In genomic region chr7:134376786-134377185, GRCm38 (mm10) we compare ENCODE assay signal across 17 mouse cellular contexts. TPM values are rescaled to one million over a fixed set of nuclear protein-coding genes. Genes with fewer than 3 reads are reported as not detected.
DNase-seq lines count a peak whose midpoint lies in the region; ATAC-seq and TF ChIP-seq lines count a peak whose summit lies in the region.
"Had no signal": no experiment of that assay in that cellular context is flagged by ENCODE, and none has a peak within 500 bp of the region (broad histone marks: within the 10 kb centered on the region; RNA-seq: fewer than 3 reads in every experiment).

No protein-coding gene starts in this region.

- TF ChIP-seq POLR2A in lung, adult 2 months (IDR thresholded peaks at IDR 0.05; ENCODE audit: borderline replicate concordance, extremely low read depth, low read depth, low read length), result no peak

- peak; percentile 70 for ATAC-seq in forebrain, embryonic 15.5 days (replicated peaks)
- ATAC-seq in forebrain, embryonic 12.5 days (ENCODE audit: low FRiP score), result no peak
- no peak for ATAC-seq in lung, embryonic 16.5 days (ENCODE audit: low read depth)
- ATAC-seq in kidney, embryonic 16.5 days (ENCODE audit: low FRiP score, low TSS enrichment), result no peak
- ATAC-seq: intestine, embryonic 16.5 days had no signal

- H3K9me3 ChIP-seq in forebrain, embryonic 15.5 days, result no peaks in the 10 kb centered on the region
- H3K9me3 ChIP-seq in forebrain, embryonic 12.5 days, result no peaks in the 10 kb centered on the region
- no peaks in the 10 kb centered on the region for H3K9me3 ChIP-seq in lung, embryonic 16.5 days (ENCODE audit: control insufficient read depth, low read length)
- no peaks in the 10 kb centered on the region for H3K9me3 ChIP-seq in kidney, embryonic 16.5 days (ENCODE audit: low read length)
- H3K9me3 ChIP-seq: embryonic facial prominence, embryonic 13.5 days; limb, embryonic 15.5 days had no signal

- no peaks in the 10 kb centered on the region for H3K27me3 ChIP-seq in forebrain, embryonic 15.5 days
- H3K27me3 ChIP-seq in forebrain, embryonic 12.5 days, result no peaks in the 10 kb centered on the region
- H3K27me3 ChIP-seq in lung, embryonic 16.5 days (ENCODE audit: control insufficient read depth, insufficient read depth, low read depth, low read length), result no peaks in the 10 kb centered on the region
- H3K27me3 ChIP-seq in kidney, embryonic 16.5 days (ENCODE audit: insufficient read depth, low read length), result no peaks in the 10 kb centered on the region
- H3K27me3 ChIP-seq: embryonic facial prominence, embryonic 13.5 days; limb, embryonic 15.5 days had no signal

- no peaks in the 10 kb centered on the region for H3K36me3 ChIP-seq in forebrain, embryonic 15.5 days
- no peaks in the 10 kb centered on the region for H3K36me3 ChIP-seq in forebrain, embryonic 12.5 days (replicated peaks)
- H3K36me3 ChIP-seq in lung, embryonic 16.5 days (ENCODE audit: control insufficient read depth, insufficient read depth, low read length), result no peaks in the 10 kb centered on the region
- no peaks in the 10 kb centered on the region for H3K36me3 ChIP-seq in kidney, embryonic 16.5 days (ENCODE audit: insufficient read depth, low read length)
- H3K36me3 ChIP-seq: embryonic facial prominence, embryonic 13.5 days; G1E; limb, embryonic 15.5 days had no signal

- 42% methylated on average over 7 of the region's 7 CpGs for WGBS in forebrain, embryonic 15.5 days
- 66% methylated on average over 7 of the region's 7 CpGs for WGBS in forebrain, embryonic 12.5 days
- WGBS in lung, embryonic 16.5 days, result 61% methylated on average over 7 of the region's 7 CpGs
- WGBS in lung, adult 2 months, result 65% methylated on average over 7 of the region's 7 CpGs
- WGBS in kidney, embryonic 16.5 days, result 65% methylated on average over 7 of the region's 7 CpGs

- peak overlapping the region; percentile 57; the same call in 1 of the 2 replicates for H3K27ac ChIP-seq in forebrain, embryonic 15.5 days (replicated peaks)
- no peak overlapping the region for H3K27ac ChIP-seq in forebrain, embryonic 12.5 days
- H3K27ac ChIP-seq in lung, embryonic 16.5 days (ENCODE audit: low read length), result peak overlapping the region; percentile 81
- no peak overlapping the region for H3K27ac ChIP-seq in kidney, embryonic 16.5 days (ENCODE audit: low read length)
- H3K27ac ChIP-seq: embryonic facial prominence, embryonic 13.5 days had no signal

- H3K4me1 ChIP-seq in forebrain, embryonic 15.5 days, result peaks cover 16% of the 10 kb centered on the region
- H3K4me1 ChIP-seq in forebrain, embryonic 12.5 days, result no peaks in the 10 kb centered on the region
- H3K4me1 ChIP-seq in lung, embryonic 16.5 days (replicated peaks; ENCODE audit: control insufficient read depth, insufficient read depth, low read length), result peaks cover 18% of the 10 kb centered on the region
- H3K4me1 ChIP-seq in lung, adult 2 months (ENCODE audit: control insufficient read depth, insufficient read depth, low read length), result no peaks in the 10 kb centered on the region
- H3K4me1 ChIP-seq in kidney, embryonic 16.5 days (ENCODE audit: insufficient read depth, low read length), result no peaks in the 10 kb centered on the region

- no peak for DNase-seq in lung, adult 2 months
- peak; percentile 40 for DNase-seq in brain, embryonic 18.5 days (ENCODE audit: low read depth, low spot score)
- peak; percentile 58 to 72 for DNase-seq in layer of hippocampus, postnatal 10 days (ENCODE audit: low spot score in 2 of 2)
- no peak for DNase-seq in cerebellum, adult 9-11 months
- DNase-seq: cerebellum, adult 2 months; heart, postnatal 4 days; kidney, postnatal 4 days; thymus, postnatal 25 days had no signal

- no peak for TF ChIP-seq CTCF in lung, adult 2 months (IDR thresholded peaks at IDR 0.05; ENCODE audit: insufficient read depth, low read length)

- no peak overlapping the region for H3K4me2 ChIP-seq in forebrain, embryonic 15.5 days (replicated peaks)
- no peak overlapping the region for H3K4me2 ChIP-seq in forebrain, embryonic 12.5 days
- no peak overlapping the region for H3K4me2 ChIP-seq in lung, embryonic 16.5 days (ENCODE audit: low read depth, low read length)
- no peak overlapping the region for H3K4me2 ChIP-seq in kidney, embryonic 16.5 days (replicated peaks; ENCODE audit: low read depth, low read length)
- H3K4me2 ChIP-seq: embryonic facial prominence, embryonic 13.5 days; limb, embryonic 15.5 days had no signal

- no peak overlapping the region for H3K4me3 ChIP-seq in forebrain, embryonic 15.5 days
- H3K4me3 ChIP-seq in forebrain, embryonic 12.5 days (replicated peaks), result no peak overlapping the region
- H3K4me3 ChIP-seq in lung, embryonic 16.5 days (ENCODE audit: low read length), result no peak overlapping the region
- H3K4me3 ChIP-seq in lung, adult 2 months (replicated peaks; ENCODE audit: extremely low read depth, low read depth, low read length), result no peak overlapping the region
- no peak overlapping the region for H3K4me3 ChIP-seq in kidney, embryonic 16.5 days (ENCODE audit: low read length)
- H3K4me3 ChIP-seq: embryonic facial prominence, embryonic 13.5 days; limb, embryonic 15.5 days had no signal

- H3K9ac ChIP-seq in forebrain, embryonic 15.5 days (replicated peaks), result no peak overlapping the region
- no peak overlapping the region for H3K9ac ChIP-seq in forebrain, embryonic 12.5 days
- no peak overlapping the region for H3K9ac ChIP-seq in lung, embryonic 16.5 days (ENCODE audit: low read length)
- H3K9ac ChIP-seq in kidney, embryonic 16.5 days (replicated peaks; ENCODE audit: low read length), result no peak overlapping the region
- H3K9ac ChIP-seq: embryonic facial prominence, embryonic 13.5 days; limb, embryonic 15.5 days had no signal

RNA-seq across cellular contexts. Expression of gene D7Ertd443e, which starts 8.7 kb away (rescaled TPM):
- not detected in 2 replicates for polyA plus RNA-seq in forebrain, embryonic 15.5 days (2015; fragmentation: Nextera tagmentation; extraction: Ambion mirVana)
- polyA plus RNA-seq in forebrain, embryonic 12.5 days (2016; fragmentation: Nextera tagmentation; extraction: Ambion mirVana), result not detected in 2 replicates
- polyA plus RNA-seq in lung, embryonic 16.5 days (2015; fragmentation: Nextera tagmentation; extraction: Ambion mirVana), result 0.20 and 0.21 TPM in 2 replicates
- polyA plus RNA-seq in lung, adult 2 months (2012; rRNA removed), result 0.16 and 0.22 TPM in 2 replicates
- total RNA-seq in layer of hippocampus, postnatal 10 days (2021), result 1 to 10 TPM in 1 of 2 experiments, under 1 TPM in 1; 0.87 to 1.1 TPM
- polyA plus RNA-seq in kidney, embryonic 16.5 days (2015; fragmentation: Nextera tagmentation; extraction: Ambion mirVana), result 0.14 and 0.23 TPM in 2 replicates
- total RNA-seq: neutrophil, adult 5-6 weeks had no signal
- polyA plus RNA-seq: G1E; intestine, embryonic 16.5 days had no signal

Comparison
In these comparisons a context has a peak if more than half of its experiments do, and no peak if none do; other contexts are left out.
1. H3K27ac ChIP-seq: peak in forebrain, embryonic 15.5 days (single experiment) and lung, embryonic 16.5 days (single experiment); none in forebrain, embryonic 12.5 days (single experiment) and kidney, embryonic 16.5 days (single experiment).
2. DNase-seq: peak in brain, embryonic 18.5 days (single experiment) and layer of hippocampus, postnatal 10 days (2 of 2); none in lung, adult 2 months (single experiment) and cerebellum, adult 9-11 months (single experiment).